Mouse (Mus musculus): ENCODE measurements at regions not wholly inside any gene's neighbourhood (a gene's known extent, or its start where the extent isn't known, plus 50 kb on each side); places are given as distances from the start of the nearest gene placed in this dataset.

- no peaks in the 10 kb centered on the region for H3K4me1 ChIP-seq (ENCODE audit: control insufficient read depth, insufficient read depth, low read length)
- WGBS, result 72% methylated on average over 1 of the region's 1 CpGs
- no peak overlapping the region for H3K4me3 ChIP-seq (ENCODE audit: low read length)
- H3K9me3 ChIP-seq (ENCODE audit: control insufficient read depth, low read length), result no peaks in the 10 kb centered on the region
- no peaks in the 10 kb centered on the region for H3K36me3 ChIP-seq (ENCODE audit: control insufficient read depth, insufficient read depth, low read length)
- no peak overlapping the region for H3K9ac ChIP-seq (ENCODE audit: low read depth, low read length)
- no peaks in the 10 kb centered on the region for H3K27me3 ChIP-seq (replicated peaks; ENCODE audit: control insufficient read depth, insufficient read depth, low read length)
- no peak overlapping the region for H3K4me2 ChIP-seq (ENCODE audit: low read depth, low read length)
- ATAC-seq, result no peak
- no peak overlapping the region for H3K27ac ChIP-seq (ENCODE audit: low read length)
Observed at GRCm38 (mm10) chr7:129003150-129003549, 253.7 kb upstream of the Plpp4 start.

GRCm38 (mm10) chr7:129016353-129016752 is 240.5 kb upstream of the Plpp4 start:
- no peak for ATAC-seq
- H3K27me3 ChIP-seq (replicated peaks; ENCODE audit: control insufficient read depth, insufficient read depth, low read length), result no peaks in the 10 kb centered on the region
- H3K4me3 ChIP-seq (ENCODE audit: low read length), result no peak overlapping the region
- 0 out of 2 replicates have a peak, but pooled peaks cover 4% of the 10 kb centered on the region for H3K9me3 ChIP-seq (ENCODE audit: control insufficient read depth, low read length)
- H3K36me3 ChIP-seq (ENCODE audit: control insufficient read depth, insufficient read depth, low read length), result no peaks in the 10 kb centered on the region
- no peak overlapping the region for H3K9ac ChIP-seq (ENCODE audit: low read depth, low read length)
- no peak overlapping the region for H3K4me2 ChIP-seq (ENCODE audit: low read depth, low read length)
- WGBS, result 79% methylated on average over 6 of the region's 6 CpGs
- no peak overlapping the region for H3K27ac ChIP-seq (ENCODE audit: low read length)
- no peaks in the 10 kb centered on the region for H3K4me1 ChIP-seq (ENCODE audit: control insufficient read depth, insufficient read depth, low read length)

- ATAC-seq, result no peak
- Histone ChIP-seq H3K27me3 (replicated peaks; ENCODE audit: control insufficient read depth, insufficient read depth, low read length) (no peaks in the 10 kb centered on the region), H3K9me3 (ENCODE audit: control insufficient read depth, low read length) (no peaks in the 10 kb centered on the region), H3K4me1 (ENCODE audit: control insufficient read depth, insufficient read depth, low read length) (no peaks in the 10 kb centered on the region), H3K4me2 (ENCODE audit: low read depth, low read length) (no peak overlapping the region), H3K4me3 (ENCODE audit: low read length) (no peak overlapping the region), H3K9ac (ENCODE audit: low read depth, low read length) (no peak overlapping the region), H3K27ac (ENCODE audit: low read length) (no peak overlapping the region), H3K36me3 (ENCODE audit: control insufficient read depth, insufficient read depth, low read length) (no peaks in the 10 kb centered on the region)
- 62% methylated on average over 2 of the region's 2 CpGs for WGBS
Observed at GRCm38 (mm10) chr7:129027116-129027515, 229.7 kb upstream of the Plpp4 start.

- Histone ChIP-seq H3K9me3 (ENCODE audit: control insufficient read depth, low read length) (no peaks in the 10 kb centered on the region), H3K27me3 (replicated peaks; ENCODE audit: control insufficient read depth, insufficient read depth, low read length) (no peaks in the 10 kb centered on the region), H3K36me3 (ENCODE audit: control insufficient read depth, insufficient read depth, low read length) (no peaks in the 10 kb centered on the region), H3K4me2 (ENCODE audit: low read depth, low read length) (no peak overlapping the region), H3K9ac (ENCODE audit: low read depth, low read length) (no peak overlapping the region), H3K27ac (ENCODE audit: low read length) (no peak overlapping the region), H3K4me1 (ENCODE audit: control insufficient read depth, insufficient read depth, low read length) (no peaks in the 10 kb centered on the region), H3K4me3 (ENCODE audit: low read length) (no peak overlapping the region)
- WGBS, result 58% methylated on average over 5 of the region's 5 CpGs
- peak; percentile 80 for ATAC-seq
Observed at GRCm38 (mm10) chr7:129048023-129048422, 208.8 kb upstream of the Plpp4 start.

GRCm38 (mm10) chr7:129049726-129050125 is 207.1 kb upstream of the Plpp4 start:
- no peaks in the 10 kb centered on the region for H3K4me1 ChIP-seq (ENCODE audit: control insufficient read depth, insufficient read depth, low read length)

GRCm38 (mm10) chr7:129050675-129051074 is 206.2 kb upstream of the Plpp4 start:
- H3K9me3 ChIP-seq (ENCODE audit: control insufficient read depth, low read length), result no peaks in the 10 kb centered on the region
- 81% methylated on average over 1 of the region's 1 CpGs for WGBS
- ATAC-seq, result no peak
- H3K4me3 ChIP-seq (ENCODE audit: low read length), result no peak overlapping the region
- no peak overlapping the region for H3K9ac ChIP-seq (ENCODE audit: low read depth, low read length)
- H3K4me2 ChIP-seq (ENCODE audit: low read depth, low read length), result no peak overlapping the region
- H3K27ac ChIP-seq (ENCODE audit: low read length), result no peak overlapping the region
- H3K4me1 ChIP-seq (ENCODE audit: control insufficient read depth, insufficient read depth, low read length), result no peaks in the 10 kb centered on the region
- H3K27me3 ChIP-seq (replicated peaks; ENCODE audit: control insufficient read depth, insufficient read depth, low read length), result no peaks in the 10 kb centered on the region
- no peaks in the 10 kb centered on the region for H3K36me3 ChIP-seq (ENCODE audit: control insufficient read depth, insufficient read depth, low read length)

More at GRCm38 (mm10) chr7:129049726-129050125, 207.1 kb upstream of the Plpp4 start:
- Histone ChIP-seq H3K4me3 (ENCODE audit: low read length) (no peak overlapping the region), H3K27me3 (replicated peaks; ENCODE audit: control insufficient read depth, insufficient read depth, low read length) (no peaks in the 10 kb centered on the region), H3K9me3 (ENCODE audit: control insufficient read depth, low read length) (no peaks in the 10 kb centered on the region), H3K27ac (ENCODE audit: low read length) (no peak overlapping the region), H3K36me3 (ENCODE audit: control insufficient read depth, insufficient read depth, low read length) (no peaks in the 10 kb centered on the region), H3K9ac (ENCODE audit: low read depth, low read length) (no peak overlapping the region), H3K4me2 (ENCODE audit: low read depth, low read length) (no peak overlapping the region)
- no peak for ATAC-seq
- WGBS, result 75% methylated on average over 4 of the region's 4 CpGs

GRCm38 (mm10) chr7:129066891-129067290 is 189.9 kb upstream of the Plpp4 start:
- Histone ChIP-seq H3K27me3 (replicated peaks; ENCODE audit: control insufficient read depth, insufficient read depth, low read length) (no peaks in the 10 kb centered on the region), H3K4me1 (ENCODE audit: control insufficient read depth, insufficient read depth, low read length) (no peaks in the 10 kb centered on the region), H3K27ac (ENCODE audit: low read length) (no peak overlapping the region), H3K36me3 (ENCODE audit: control insufficient read depth, insufficient read depth, low read length) (no peaks in the 10 kb centered on the region), H3K9ac (ENCODE audit: low read depth, low read length) (no peak overlapping the region), H3K4me3 (ENCODE audit: low read length) (no peak overlapping the region), H3K4me2 (ENCODE audit: low read depth, low read length) (no peak overlapping the region), H3K9me3 (ENCODE audit: control insufficient read depth, low read length) (no peaks in the 10 kb centered on the region)
- 75% methylated on average over 2 of the region's 2 CpGs for WGBS
- ATAC-seq, result no peak

GRCm38 (mm10) chr7:129068137-129068536 is 188.7 kb upstream of the Plpp4 start:
- H3K4me1 ChIP-seq (ENCODE audit: control insufficient read depth, insufficient read depth, low read length), result no peaks in the 10 kb centered on the region
- H3K9me3 ChIP-seq (ENCODE audit: control insufficient read depth, low read length), result no peaks in the 10 kb centered on the region
- H3K4me3 ChIP-seq (ENCODE audit: low read length), result no peak overlapping the region
- no peak for ATAC-seq
- H3K4me2 ChIP-seq (ENCODE audit: low read depth, low read length), result no peak overlapping the region
- 71% methylated on average over 4 of the region's 4 CpGs for WGBS
- H3K27me3 ChIP-seq (replicated peaks; ENCODE audit: control insufficient read depth, insufficient read depth, low read length), result no peaks in the 10 kb centered on the region
- H3K9ac ChIP-seq (ENCODE audit: low read depth, low read length), result no peak overlapping the region
- H3K36me3 ChIP-seq (ENCODE audit: control insufficient read depth, insufficient read depth, low read length), result no peaks in the 10 kb centered on the region
- H3K27ac ChIP-seq (ENCODE audit: low read length), result no peak overlapping the region

GRCm38 (mm10) chr7:129079786-129080185 is 177.0 kb upstream of the Plpp4 start:
- H3K27ac ChIP-seq (ENCODE audit: low read length), result no peak overlapping the region
- no peaks in the 10 kb centered on the region for H3K4me1 ChIP-seq (ENCODE audit: control insufficient read depth, insufficient read depth, low read length)
- H3K9me3 ChIP-seq (ENCODE audit: control insufficient read depth, low read length), result no peaks in the 10 kb centered on the region
- H3K27me3 ChIP-seq (replicated peaks; ENCODE audit: control insufficient read depth, insufficient read depth, low read length), result no peaks in the 10 kb centered on the region
- no peaks in the 10 kb centered on the region for H3K36me3 ChIP-seq (ENCODE audit: control insufficient read depth, insufficient read depth, low read length)
- no peak overlapping the region for H3K4me2 ChIP-seq (ENCODE audit: low read depth, low read length)
- H3K4me3 ChIP-seq (ENCODE audit: low read length), result no peak overlapping the region
- 63% methylated on average over 6 of the region's 6 CpGs for WGBS
- no peak for ATAC-seq
- no peak overlapping the region for H3K9ac ChIP-seq (ENCODE audit: low read depth, low read length)

- no peaks in the 10 kb centered on the region for H3K4me1 ChIP-seq (ENCODE audit: control insufficient read depth, insufficient read depth, low read length)
Observed at GRCm38 (mm10) chr7:129091441-129091840, 165.4 kb upstream of the Plpp4 start.

More at GRCm38 (mm10) chr7:129091441-129091840, 165.4 kb upstream of the Plpp4 start:
- H3K36me3 ChIP-seq (ENCODE audit: control insufficient read depth, insufficient read depth, low read length), result no peaks in the 10 kb centered on the region
- H3K27me3 ChIP-seq (replicated peaks; ENCODE audit: control insufficient read depth, insufficient read depth, low read length), result no peaks in the 10 kb centered on the region
- no peak overlapping the region for H3K27ac ChIP-seq (ENCODE audit: low read length)
- no peak overlapping the region for H3K4me3 ChIP-seq (ENCODE audit: low read length)
- no peak overlapping the region for H3K9ac ChIP-seq (ENCODE audit: low read depth, low read length)
- no peak overlapping the region for H3K4me2 ChIP-seq (ENCODE audit: low read depth, low read length)
- no peaks in the 10 kb centered on the region for H3K9me3 ChIP-seq (ENCODE audit: control insufficient read depth, low read length)
- no peak for ATAC-seq
- WGBS, result 59% methylated on average over 4 of the region's 4 CpGs

All from intestine, embryonic 16.5 days (tissue).